ENCODE assay signal across 9 mouse cellular contexts in genomic region chr4:115890066-115890465, GRCm38 (mm10). TPM values are rescaled to one million over a fixed set of nuclear protein-coding genes. Genes with fewer than 3 reads are reported as not detected.
DNase-seq lines count a peak whose midpoint lies in the region; ATAC-seq lines count a peak whose summit lies in the region.
"Had no signal": no experiment of that assay in that cellular context is flagged by ENCODE, and none has a peak within 500 bp of the region (broad histone marks: within the 10 kb centered on the region; RNA-seq: fewer than 3 reads in every experiment).

No protein-coding gene starts in this region.

- no peak overlapping the region for H3K9ac ChIP-seq in kidney, embryonic 14.5 days (ENCODE audit: low read depth, low read length)
- no peak overlapping the region; the same call in 1 of the 2 replicates for H3K9ac ChIP-seq in hindbrain, embryonic 15.5 days
- H3K9ac ChIP-seq in midbrain, embryonic 15.5 days: no peak overlapping the region

- peak overlapping the region; percentile 58 for H3K4me2 ChIP-seq in kidney, embryonic 14.5 days (replicated peaks; ENCODE audit: low read depth, low read length)
- H3K4me2 ChIP-seq in hindbrain, embryonic 15.5 days: peak overlapping the region; percentile 70
- H3K4me2 ChIP-seq in midbrain, embryonic 15.5 days: peak overlapping the region; percentile 63

- H3K36me3 ChIP-seq in kidney, embryonic 14.5 days (ENCODE audit: control insufficient read depth, insufficient read depth, low read length): no peaks in the 10 kb centered on the region
- no peaks in the 10 kb centered on the region for H3K36me3 ChIP-seq in hindbrain, embryonic 15.5 days
- H3K36me3 ChIP-seq in midbrain, embryonic 15.5 days (replicated peaks): no peaks in the 10 kb centered on the region

- no peaks in the 10 kb centered on the region for H3K9me3 ChIP-seq in kidney, embryonic 14.5 days (ENCODE audit: control insufficient read depth, low read length)
- no peaks in the 10 kb centered on the region for H3K9me3 ChIP-seq in hindbrain, embryonic 15.5 days
- H3K9me3 ChIP-seq in midbrain, embryonic 15.5 days: no peaks in the 10 kb centered on the region

- WGBS in kidney, embryonic 14.5 days: 6% methylated on average over 6 of the region's 6 CpGs
- WGBS in hindbrain, embryonic 15.5 days: 10% methylated on average over 6 of the region's 6 CpGs
- 16% methylated on average over 6 of the region's 6 CpGs for WGBS in midbrain, embryonic 15.5 days

- no peak overlapping the region for H3K27ac ChIP-seq in kidney, embryonic 14.5 days (ENCODE audit: low read depth, low read length)
- H3K27ac ChIP-seq in hindbrain, embryonic 15.5 days (replicated peaks): no peak overlapping the region
- H3K27ac ChIP-seq in midbrain, embryonic 15.5 days: no peak overlapping the region

- H3K27me3 ChIP-seq in kidney, embryonic 14.5 days (ENCODE audit: control insufficient read depth, insufficient read depth, low read length): peaks cover 19% of the 10 kb centered on the region
- peaks cover 39% of the 10 kb centered on the region for H3K27me3 ChIP-seq in hindbrain, embryonic 15.5 days
- H3K27me3 ChIP-seq in midbrain, embryonic 15.5 days (replicated peaks): peaks cover 27% of the 10 kb centered on the region

- intact Hi-C loops in left cerebral cortex, postnatal 4 days (cut with DNase I): no loop called here

- peak; percentile 58; the same call in 1 of the 2 replicates for ATAC-seq in kidney, embryonic 14.5 days (ENCODE audit: low FRiP score, low TSS enrichment)
- no peak for ATAC-seq in hindbrain, embryonic 15.5 days (ENCODE audit: low FRiP score, low read depth)
- 0 out of 2 replicates have a peak, but pooled peaks have one; percentile 4 for ATAC-seq in midbrain, embryonic 15.5 days (replicated peaks)

- no peak for DNase-seq in kidney, adult 11 months
- peak; percentile 45 for DNase-seq in embryo, embryonic 10.5 days (ENCODE audit: low spot score)
- no peak for DNase-seq in urinary bladder, adult 2 months (ENCODE audit: low spot score)
- no peak for DNase-seq in urinary bladder, postnatal 25 days (ENCODE audit: low spot score)
- no peak for DNase-seq in left cerebral cortex, postnatal 4 days
- DNase-seq: heart, postnatal 10 days had no signal

- H3K4me3 ChIP-seq in kidney, embryonic 14.5 days (ENCODE audit: low read length): peak overlapping the region; percentile 33
- peak overlapping the region; percentile 32 for H3K4me3 ChIP-seq in hindbrain, embryonic 15.5 days
- peak overlapping the region; percentile 32 for H3K4me3 ChIP-seq in midbrain, embryonic 15.5 days

- H3K4me1 ChIP-seq in kidney, embryonic 14.5 days (ENCODE audit: control insufficient read depth, insufficient read depth, low read length): peaks cover 9% of the 10 kb centered on the region; the same call in 1 of the 2 replicates
- peaks cover 17% of the 10 kb centered on the region for H3K4me1 ChIP-seq in hindbrain, embryonic 15.5 days (replicated peaks)
- H3K4me1 ChIP-seq in midbrain, embryonic 15.5 days: peaks cover 15% of the 10 kb centered on the region

RNA-seq across cellular contexts. Expression of gene 6430628N08Rik, which starts 0.4 kb away (rescaled TPM):
- polyA plus RNA-seq in kidney, embryonic 14.5 days (2014; fragmentation: Nextera tagmentation; extraction: Ambion mirVana): not detected in 2 replicates
- 0.27 and 0.42 TPM in 2 replicates for polyA plus RNA-seq in hindbrain, embryonic 15.5 days (2015; fragmentation: Nextera tagmentation; extraction: Ambion mirVana)
- polyA plus RNA-seq in midbrain, embryonic 15.5 days (2015; fragmentation: Nextera tagmentation; extraction: Ambion mirVana): 0.27 and 0.28 TPM in 2 replicates
- not detected in 2 replicates for polyA plus RNA-seq in urinary bladder, adult 2 months (2012; rRNA removed)
- total RNA-seq in left cerebral cortex, postnatal 4 days (2021): under 1 TPM; 0.24 to 0.36 TPM
- total RNA-seq: heart, postnatal 10 days had no signal

RNA-seq across cellular contexts. Expression of gene Kncn, which starts 5.9 kb away (rescaled TPM):
- polyA plus RNA-seq in kidney, embryonic 14.5 days (2014; fragmentation: Nextera tagmentation; extraction: Ambion mirVana): not detected in 2 replicates
- polyA plus RNA-seq in hindbrain, embryonic 15.5 days (2015; fragmentation: Nextera tagmentation; extraction: Ambion mirVana): 0.14 TPM in 1 of 2 replicates, not detected in the other
- 0.17 TPM in 1 of 2 replicates, not detected in the other for polyA plus RNA-seq in midbrain, embryonic 15.5 days (2015; fragmentation: Nextera tagmentation; extraction: Ambion mirVana)
- 0.04 TPM in 1 of 2 replicates, not detected in the other for polyA plus RNA-seq in urinary bladder, adult 2 months (2012; rRNA removed)
- under 1 TPM in 1 of 2 experiments, not detected in 1; 0.32 TPM for total RNA-seq in left cerebral cortex, postnatal 4 days (2021)
- total RNA-seq: heart, postnatal 10 days had no signal

RNA-seq across cellular contexts. Expression of gene Dmbx1, which starts 49.7 kb away (rescaled TPM):
- not detected in 2 replicates for polyA plus RNA-seq in kidney, embryonic 14.5 days (2014; fragmentation: Nextera tagmentation; extraction: Ambion mirVana)
- 8.3 and 8.6 TPM in 2 replicates for polyA plus RNA-seq in hindbrain, embryonic 15.5 days (2015; fragmentation: Nextera tagmentation; extraction: Ambion mirVana)
- polyA plus RNA-seq in midbrain, embryonic 15.5 days (2015; fragmentation: Nextera tagmentation; extraction: Ambion mirVana): 10.9 and 12.7 TPM in 2 replicates
- polyA plus RNA-seq in urinary bladder, adult 2 months (2012; rRNA removed): not detected in 2 replicates
- under 1 TPM; 0.10 to 0.38 TPM for total RNA-seq in left cerebral cortex, postnatal 4 days (2021)
- total RNA-seq: heart, postnatal 10 days had no signal

RNA-seq across cellular contexts. Expression of gene Mknk1, which starts 51.1 kb away (rescaled TPM):
- 17.6 and 19.6 TPM in 2 replicates for polyA plus RNA-seq in kidney, embryonic 14.5 days (2014; fragmentation: Nextera tagmentation; extraction: Ambion mirVana)
- polyA plus RNA-seq in hindbrain, embryonic 15.5 days (2015; fragmentation: Nextera tagmentation; extraction: Ambion mirVana): 22.9 and 23.0 TPM in 2 replicates
- polyA plus RNA-seq in midbrain, embryonic 15.5 days (2015; fragmentation: Nextera tagmentation; extraction: Ambion mirVana): 25.9 and 27.5 TPM in 2 replicates
- 44.8 and 59.6 TPM in 2 replicates for polyA plus RNA-seq in urinary bladder, adult 2 months (2012; rRNA removed)
- total RNA-seq in left cerebral cortex, postnatal 4 days (2021): 10 to 100 TPM; 28.8 to 29.8 TPM
